Mouse (Mus musculus): Measurements from ENCODE around the gene Vma21-ps. TPM values are rescaled to one million over a fixed set of nuclear protein-coding genes. Genes with fewer than 3 reads are reported as not detected.

Vma21-ps gene
- total and polyA plus RNA-seq, 2 experiments from 2014 or later = not detected

- Histone ChIP-seq H3K9me3 (ENCODE audit: low read length) (no peaks in the 10 kb centered on the region), H3K4me2 (ENCODE audit: low read depth, low read length, poor library complexity, severe bottlenecking) (no peak overlapping the region), H3K27me3 (ENCODE audit: insufficient read depth, low read length) (no peaks in the 10 kb centered on the region), H3K4me1 (ENCODE audit: insufficient read depth, low read length) (no peaks in the 10 kb centered on the region), H3K27ac (ENCODE audit: low read depth, low read length) (no peak overlapping the region), H3K9ac (replicated peaks; ENCODE audit: low read length, poor library complexity, severe bottlenecking) (no peak overlapping the region), H3K4me3 (ENCODE audit: low read depth, low read length) (no peak overlapping the region), H3K36me3 (ENCODE audit: insufficient read depth, low read length) (no peaks in the 10 kb centered on the region)
- TF ChIP-seq CTCF (IDR thresholded peaks at IDR 0.05) = no peak
- DNase-seq (ENCODE audit: low spot score) (no peak), ATAC-seq (ENCODE audit: low FRiP score) (no peak)
- 92% methylated on average over 4 of the region's 4 CpGs for WGBS
These were observed 9.6 kb downstream of the Vma21-ps start for GRCm38 (mm10) chr4:52487486-52487885.

GRCm38 (mm10) chr4:52473431-52473830 is 23.6 kb downstream of the Vma21-ps start:
- Histone ChIP-seq H3K4me3 (ENCODE audit: low read depth, low read length) (no peak overlapping the region), H3K36me3 (ENCODE audit: insufficient read depth, low read length) (no peaks in the 10 kb centered on the region), H3K9ac (replicated peaks; ENCODE audit: low read length, poor library complexity, severe bottlenecking) (no peak overlapping the region), H3K4me1 (ENCODE audit: insufficient read depth, low read length) (no peaks in the 10 kb centered on the region), H3K27me3 (ENCODE audit: insufficient read depth, low read length) (no peaks in the 10 kb centered on the region), H3K9me3 (ENCODE audit: low read length) (no peaks in the 10 kb centered on the region), H3K4me2 (ENCODE audit: low read depth, low read length, poor library complexity, severe bottlenecking) (no peak overlapping the region), H3K27ac (ENCODE audit: low read depth, low read length) (no peak overlapping the region)
- DNase-seq (ENCODE audit: low spot score) (no peak), ATAC-seq (ENCODE audit: low FRiP score) (no peak)
- WGBS = 89% methylated on average over 3 of the region's 3 CpGs
- TF ChIP-seq CTCF (IDR thresholded peaks at IDR 0.05) = no peak

GRCm38 (mm10) chr4:52461321-52461720 is 35.7 kb downstream of the Vma21-ps start:
- H3K9ac ChIP-seq (replicated peaks; ENCODE audit: low read length, poor library complexity, severe bottlenecking) = no peak overlapping the region
- WGBS = 91% methylated on average over 5 of the region's 5 CpGs
- TF ChIP-seq CTCF (IDR thresholded peaks at IDR 0.05) = no peak
- DNase-seq (ENCODE audit: low spot score) = no peak
- H3K4me3 ChIP-seq (ENCODE audit: low read depth, low read length) = no peak overlapping the region
- H3K36me3 ChIP-seq (ENCODE audit: insufficient read depth, low read length) = no peaks in the 10 kb centered on the region; the same call in 1 of the 2 replicates
- H3K4me1 ChIP-seq (ENCODE audit: insufficient read depth, low read length) = no peaks in the 10 kb centered on the region
- H3K9me3 ChIP-seq (ENCODE audit: low read length) = no peaks in the 10 kb centered on the region
- H3K27me3 ChIP-seq (ENCODE audit: insufficient read depth, low read length) = no peaks in the 10 kb centered on the region
- no peak overlapping the region for H3K4me2 ChIP-seq (ENCODE audit: low read depth, low read length, poor library complexity, severe bottlenecking)
- H3K27ac ChIP-seq (ENCODE audit: low read depth, low read length) = no peak overlapping the region
- no peak for ATAC-seq (ENCODE audit: low FRiP score)

- WGBS = 100% methylated on average over 1 of the region's 1 CpGs
- DNase-seq (ENCODE audit: low spot score) (no peak), ATAC-seq (ENCODE audit: low FRiP score) (no peak)
- Histone ChIP-seq H3K4me2 (ENCODE audit: low read depth, low read length, poor library complexity, severe bottlenecking) (no peak overlapping the region), H3K4me1 (ENCODE audit: insufficient read depth, low read length) (no peaks in the 10 kb centered on the region), H3K36me3 (ENCODE audit: insufficient read depth, low read length) (peaks cover 2% of the 10 kb centered on the region), H3K27ac (ENCODE audit: low read depth, low read length) (no peak overlapping the region), H3K9ac (replicated peaks; ENCODE audit: low read length, poor library complexity, severe bottlenecking) (no peak overlapping the region), H3K4me3 (ENCODE audit: low read depth, low read length) (no peak overlapping the region), H3K27me3 (ENCODE audit: insufficient read depth, low read length) (no peaks in the 10 kb centered on the region), H3K9me3 (ENCODE audit: low read length) (no peaks in the 10 kb centered on the region)
- peak; percentile 57 for TF ChIP-seq CTCF (IDR thresholded peaks at IDR 0.05)
These were observed 37.3 kb downstream of the Vma21-ps start for GRCm38 (mm10) chr4:52459726-52460125.

Other genes with a start within 250 kb of the Vma21-ps start
- gene Smc2, start 58.0 kb downstream of the Vma21-ps start, total RNA-seq (2014; rRNA removed) = 15.8 and 21.0 TPM in 2 replicates
- gene Smc2, start 58.0 kb downstream of the Vma21-ps start, polyA plus RNA-seq (2015; fragmentation: Nextera tagmentation; extraction: Ambion mirVana) = 31.7 and 34.8 TPM in 2 replicates
- gene Toporsl, start 99.0 kb upstream of the Vma21-ps start, total RNA-seq (2014; rRNA removed) = not detected in 2 replicates
- gene Toporsl, start 99.0 kb upstream of the Vma21-ps start, polyA plus RNA-seq (2015; fragmentation: Nextera tagmentation; extraction: Ambion mirVana) = not detected in 2 replicates